Mouse (Mus musculus) stomach, postnatal 0 days (tissue): Measurements from ENCODE around the gene Smcp.

ENCODE experiments used
- CTCF ChIP-seq: IDR thresholded peaks from 2 replicates; pipeline ENCODE4 v1.5.1; 2016; ENCODE audit warnings: antibody characterized with exemption, low read depth, mild to moderate bottlenecking, moderate library complexity
- EP300 ChIP-seq: optimal IDR thresholded peaks from 2 replicates; pipeline ENCODE3; 2016; ENCODE audit warnings: antibody characterized with exemption

DNA sequence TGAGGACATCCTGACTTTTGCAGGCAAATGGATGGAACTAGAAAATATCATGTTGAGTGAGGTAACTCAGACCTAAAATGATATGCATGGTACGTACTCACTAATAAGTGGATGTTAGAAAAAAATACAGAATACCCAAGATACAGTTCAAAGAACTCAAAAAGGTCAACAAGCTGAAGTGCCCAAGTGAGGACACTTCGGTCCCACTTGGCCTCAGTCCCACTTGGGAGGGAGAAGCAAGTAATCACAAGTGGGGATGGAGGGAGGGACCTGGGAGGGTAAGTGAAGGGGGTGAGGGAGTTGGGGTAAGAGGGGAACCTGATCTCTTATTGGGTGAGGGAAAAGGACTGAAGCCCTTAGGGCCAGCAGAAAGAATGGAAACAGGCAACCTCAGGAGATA is 20.0 kb downstream of the Smcp start:
- TF ChIP-seq CTCF: no peak
- no peak for TF ChIP-seq EP300
